Mouse (Mus musculus) monocyte, adult 2 months (primary cell): ENCODE data around the gene Hoxa1.

ENCODE experiments used
- DNase-seq, 2 experiments: peaks; one replicate each; pipeline ENCODE4 v3.0.0; 2022; ENCODE audit warnings: low spot score in 2 of 2, low read depth in 1 of 2

Hoxa1 gene

GRCm38 (mm10) chr6:52159979-52160378, 1.9 kb upstream of the Hoxa1 start:
- no peak for DNase-seq

GRCm38 (mm10) chr6:52159164-52159761, 1.1 kb upstream of the Hoxa1 start:
- DNase-seq: no peak

- DNase-seq: no peak
Measured at GRCm38 (mm10) chr6:52157466-52158275, 446 bp downstream of the Hoxa1 start.

- no peak for DNase-seq
Measured at GRCm38 (mm10) chr6:52156551-52157200, 1.4 kb downstream of the Hoxa1 start.

GRCm38 (mm10) chr6:52155471-52155870, 2.6 kb downstream of the Hoxa1 start:
- DNase-seq: no peak

GRCm38 (mm10) chr6:52154044-52154443, 4.1 kb downstream of the Hoxa1 start:
- no peak for DNase-seq

GRCm38 (mm10) chr6:52153270-52153669, 4.8 kb downstream of the Hoxa1 start:
- DNase-seq: no peak

GRCm38 (mm10) chr6:52152226-52153193, 5.6 kb downstream of the Hoxa1 start:
- DNase-seq: no peak

- no peak for DNase-seq
Measured at GRCm38 (mm10) chr6:52151571-52151970, 6.5 kb downstream of the Hoxa1 start.

GRCm38 (mm10) chr6:52150401-52150966, 7.6 kb downstream of the Hoxa1 start:
- no peak for DNase-seq

GRCm38 (mm10) chr6:52139115-52139514, 19.0 kb downstream of the Hoxa1 start:
- no peak for DNase-seq

GRCm38 (mm10) chr6:52138576-52138975, 19.5 kb downstream of the Hoxa1 start:
- no peak for DNase-seq

GRCm38 (mm10) chr6:52137841-52138535, 20.1 kb downstream of the Hoxa1 start:
- no peak for DNase-seq

- DNase-seq: no peak
Measured at GRCm38 (mm10) chr6:52123673-52124072, 34.4 kb downstream of the Hoxa1 start.

- DNase-seq: no peak
Measured at GRCm38 (mm10) chr6:52121173-52121572, 36.9 kb downstream of the Hoxa1 start.

- no peak for DNase-seq
Measured at GRCm38 (mm10) chr6:52118903-52119635, 39.0 kb downstream of the Hoxa1 start.

GRCm38 (mm10) chr6:52115899-52116298, 42.2 kb downstream of the Hoxa1 start:
- DNase-seq: no peak

- DNase-seq: no peak
Measured at GRCm38 (mm10) chr6:52111846-52112245, 46.3 kb downstream of the Hoxa1 start.

GRCm38 (mm10) chr6:52107400-52107799, 50.7 kb downstream of the Hoxa1 start:
- no peak for DNase-seq
